ENCODE assay signal across 9 mouse cellular contexts in the genomic region with DNA sequence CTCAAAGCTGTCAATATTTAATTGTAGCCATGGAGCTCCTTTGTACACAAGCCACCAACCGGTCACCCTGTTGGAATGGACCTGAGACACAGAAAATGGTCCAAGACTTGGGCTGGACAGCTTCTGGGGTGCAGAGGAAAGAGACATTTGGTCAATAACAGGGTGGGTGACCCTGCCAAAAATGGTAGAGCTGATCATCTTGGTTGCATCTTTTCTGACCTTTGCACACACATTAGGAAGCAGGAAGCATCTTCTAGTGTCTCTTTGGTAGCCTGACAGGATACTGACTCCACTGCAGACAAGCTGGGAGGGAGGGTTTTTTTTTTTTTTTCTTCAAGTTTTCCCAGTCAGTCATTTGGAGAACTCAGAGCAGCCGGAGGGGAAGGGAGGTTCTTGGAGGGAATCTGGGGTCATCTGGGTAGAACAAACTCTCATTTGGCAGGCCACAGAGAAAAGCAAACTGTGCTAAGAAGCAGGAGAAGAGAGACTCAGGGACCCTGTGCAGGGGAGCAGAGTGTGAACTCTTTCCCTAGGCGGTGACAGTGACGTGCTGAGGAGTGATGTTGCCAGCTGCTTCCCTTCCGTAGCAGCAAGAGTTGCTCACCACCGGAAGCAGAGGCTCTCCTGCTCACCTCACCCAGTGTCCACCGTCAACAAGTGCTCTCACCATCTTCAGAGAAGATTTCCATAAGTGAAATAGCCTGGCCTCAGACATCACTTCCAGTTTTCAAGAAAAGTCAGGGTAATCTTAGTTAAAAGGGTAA.
DNase-seq lines count a peak whose midpoint lies in the region; ATAC-seq lines count a peak whose summit lies in the region.
"Had no signal": no experiment of that assay in that cellular context is flagged by ENCODE, and none has a peak within 500 bp of the region (broad histone marks: within the 10 kb centered on the region; RNA-seq: fewer than 3 reads in every experiment).

No protein-coding gene starts in this region.

- no peak; the same call in 1 of the 2 replicates for ATAC-seq in heart, embryonic 16.5 days (replicated peaks; ENCODE audit: extremely low read depth, insufficient read depth, low FRiP score)
- no peak for ATAC-seq in forebrain, embryonic 14.5 days
- ATAC-seq in erythroid progenitor cell, adult 5-6 weeks (replicated peaks; ENCODE audit: low FRiP score, poor library complexity, severe bottlenecking): no peak

- no peaks in the 10 kb centered on the region for H3K27me3 ChIP-seq in heart, embryonic 16.5 days (ENCODE audit: control insufficient read depth, insufficient read depth, low read length)
- no peaks in the 10 kb centered on the region for H3K27me3 ChIP-seq in forebrain, embryonic 14.5 days (replicated peaks; ENCODE audit: control insufficient read depth, insufficient read depth, low read length)

- H3K4me3 ChIP-seq in heart, embryonic 16.5 days (ENCODE audit: low read length): no peak overlapping the region
- no peak overlapping the region for H3K4me3 ChIP-seq in forebrain, embryonic 14.5 days (ENCODE audit: low read depth, low read length)

- intact Hi-C loops in left cerebral cortex, postnatal 36 days (cut with DNase I): no loop called here

- H3K9ac ChIP-seq in heart, embryonic 16.5 days (ENCODE audit: low read length): no peak overlapping the region
- H3K9ac ChIP-seq in forebrain, embryonic 14.5 days (ENCODE audit: low read length): no peak overlapping the region

- peaks cover 8% of the 10 kb centered on the region for H3K4me1 ChIP-seq in heart, embryonic 16.5 days (ENCODE audit: control insufficient read depth, insufficient read depth, low read length)
- no peaks in the 10 kb centered on the region for H3K4me1 ChIP-seq in forebrain, embryonic 14.5 days (ENCODE audit: control insufficient read depth, insufficient read depth, low read length)

- H3K36me3 ChIP-seq in heart, embryonic 16.5 days (ENCODE audit: control insufficient read depth, insufficient read depth): no peaks in the 10 kb centered on the region
- H3K36me3 ChIP-seq in forebrain, embryonic 14.5 days (ENCODE audit: control insufficient read depth, insufficient read depth, low read length): no peaks in the 10 kb centered on the region

- DNase-seq in cerebellum, postnatal 10 days: peak; percentile 14 to 23
- DNase-seq in cerebellum, postnatal 25 days: no peak
- peak; percentile 53 for DNase-seq in adipocyte (ENCODE audit: low spot score)
- DNase-seq in naive thymus-derived CD4-positive, alpha-beta T cell, adult 2 months (ENCODE audit: low read depth): peak; percentile 75
- DNase-seq in left cerebral cortex, postnatal 36 days (ENCODE audit: low spot score in 2 of 2): no peak
- no peak for DNase-seq in forebrain, embryonic 14.5 days (ENCODE audit: low spot score)
- DNase-seq: midbrain, embryonic 14.5 days had no signal

- H3K9me3 ChIP-seq in heart, embryonic 16.5 days (replicated peaks; ENCODE audit: control insufficient read depth, low read length): no peaks in the 10 kb centered on the region
- H3K9me3 ChIP-seq in forebrain, embryonic 14.5 days (replicated peaks; ENCODE audit: control insufficient read depth, low read length): no peaks in the 10 kb centered on the region

- 19% methylated on average over 7 of the region's 7 CpGs for WGBS in heart, embryonic 16.5 days
- WGBS in forebrain, embryonic 14.5 days: 70% methylated on average over 7 of the region's 7 CpGs

- H3K4me2 ChIP-seq in heart, embryonic 16.5 days (ENCODE audit: low read depth, low read length): no peak overlapping the region
- H3K4me2 ChIP-seq in forebrain, embryonic 14.5 days (ENCODE audit: low read length): no peak overlapping the region

- peak overlapping the region; percentile 52 for H3K27ac ChIP-seq in heart, embryonic 16.5 days (ENCODE audit: low read length)
- H3K27ac ChIP-seq in forebrain, embryonic 14.5 days (ENCODE audit: low read depth, low read length): no peak overlapping the region

Comparison
In these comparisons a context has a peak if more than half of its experiments do, and no peak if none do; other contexts are left out.
1. DNase-seq: peak in cerebellum, postnatal 10 days (2 of 2), adipocyte (single experiment) and naive thymus-derived CD4-positive, alpha-beta T cell, adult 2 months (single experiment); none in cerebellum, postnatal 25 days (0 of 2), left cerebral cortex, postnatal 36 days (0 of 2) and forebrain, embryonic 14.5 days (single experiment).